Mouse (Mus musculus) embryonic fibroblast, embryonic 13.5 days (primary cell): Measurements from ENCODE around the gene Kcnk6.

Source experiments
- CTCF ChIP-seq: IDR thresholded peaks from 2 replicates; pipeline ENCODE4 v1.5.1; 2011; ENCODE audit warnings: mild to moderate bottlenecking, control low read depth, low read length, moderate library complexity, borderline replicate concordance; ENCODE audit not compliant: insufficient read depth
- POLR2A ChIP-seq: IDR thresholded peaks from 2 replicates; pipeline ENCODE4 v1.6.1; 2011; ENCODE audit warnings: low read depth, mild to moderate bottlenecking, control low read depth, low read length, moderate library complexity

- TF ChIP-seq CTCF = no peak
- TF ChIP-seq POLR2A = no peak
Observed at GRCm38 (mm10) chr7:29234661-29235060, 2.3 kb upstream of the Kcnk6 start.
